Mouse (Mus musculus): ENCODE measurements around the gene Klhl32. TPM values are rescaled to one million over a fixed set of nuclear protein-coding genes. Genes with fewer than 3 reads are reported as not detected.

Klhl32 gene
- total and polyA plus RNA-seq, 3 experiments: 0.03 TPM; not detected in 2

DNA sequence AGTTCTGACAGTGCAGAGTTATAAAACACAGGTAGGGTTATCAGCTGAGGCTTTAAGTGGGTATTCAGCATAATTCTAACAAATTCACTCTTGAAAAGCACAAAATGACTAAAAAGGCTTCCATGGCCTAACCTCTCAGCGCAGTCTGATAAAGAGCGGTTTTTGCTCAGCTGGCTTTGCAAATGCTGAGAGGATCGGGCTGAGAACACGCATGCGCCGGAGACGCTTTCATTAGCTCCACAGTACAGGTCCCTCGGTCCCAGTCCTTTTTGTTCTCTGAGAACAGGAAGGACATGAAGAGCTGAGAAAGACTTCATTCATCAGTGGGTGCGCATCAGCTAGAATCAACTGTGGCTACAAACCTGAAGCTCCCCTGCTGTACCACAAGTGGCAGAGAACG is 180.9 kb downstream of the Klhl32 start:
- Histone ChIP-seq H3K4me3 (ENCODE audit: control insufficient read depth in 1 of 2, insufficient read depth in 1 of 2, low read depth in 2 of 2, low read length in 2 of 2) (no peak overlapping the region), H3K36me3 (ENCODE audit: control insufficient read depth in 1 of 2, insufficient read depth in 2 of 2, low read length in 2 of 2) (no peaks in the 10 kb centered on the region), H3K79me2 (ENCODE audit: control insufficient read depth, insufficient read depth, low read length, poor library complexity) (no peaks in the 10 kb centered on the region), H3K4me1 (ENCODE audit: control insufficient read depth in 1 of 2, insufficient read depth in 2 of 2, low read length in 2 of 2) (no peaks in the 10 kb centered on the region), H3K27me3 (ENCODE audit: control insufficient read depth in 1 of 2, insufficient read depth in 2 of 2, low read length in 2 of 2) (peaks cover 0 to 2% of the 10 kb centered on the region in 2 experiments; a peak in 2 of 4 replicates), H3K9ac (ENCODE audit: control insufficient read depth, low read depth, low read length, poor library complexity, severe bottlenecking) (no peak overlapping the region), H3K9me3 (replicated peaks; ENCODE audit: insufficient read depth, low read length) (no peaks in the 10 kb centered on the region), H3K27ac (ENCODE audit: control insufficient read depth, low read depth, low read length) (no peak overlapping the region)
- no peak for DNase-seq (ENCODE audit: low read depth, low spot score)
- no peak for TF ChIP-seq CHD2 (IDR thresholded peaks at IDR 0.05; ENCODE audit: low read length)
- TF ChIP-seq USF1 (IDR thresholded peaks at IDR 0.05; ENCODE audit: low read depth, low read length): no peak
- no peak for TF ChIP-seq JUND (IDR thresholded peaks at IDR 0.05; ENCODE audit: low read depth, low read length)
- no peak for TF ChIP-seq ZMIZ1 (IDR thresholded peaks at IDR 0.05; ENCODE audit: low read depth, low read length)
- no peak for TF ChIP-seq POLR2AphosphoS2 (IDR thresholded peaks at IDR 0.05; ENCODE audit: low read length)
- TF ChIP-seq SMC3 (IDR thresholded peaks at IDR 0.05; ENCODE audit: low read depth, low read length): no peak
- TF ChIP-seq ELF1 (IDR thresholded peaks at IDR 0.05; ENCODE audit: low read depth, low read length): no peak
- no peak for TF ChIP-seq MAZ (IDR thresholded peaks at IDR 0.05; ENCODE audit: low read depth, low read length)
- no peak for TF ChIP-seq RCOR1 (IDR thresholded peaks at IDR 0.05; ENCODE audit: low read depth, low read length)
- TF ChIP-seq MAFK (IDR thresholded peaks at IDR 0.05; ENCODE audit: borderline replicate concordance, low read depth, low read length): no peak
- TF ChIP-seq HCFC1 (IDR thresholded peaks at IDR 0.05; ENCODE audit: low read depth, low read length): no peak
- no peak for TF ChIP-seq TAL1 (IDR thresholded peaks at IDR 0.05; ENCODE audit: low read length)
- no peak for TF ChIP-seq GABPA (IDR thresholded peaks at IDR 0.05; ENCODE audit: low read depth, low read length)

DNA sequence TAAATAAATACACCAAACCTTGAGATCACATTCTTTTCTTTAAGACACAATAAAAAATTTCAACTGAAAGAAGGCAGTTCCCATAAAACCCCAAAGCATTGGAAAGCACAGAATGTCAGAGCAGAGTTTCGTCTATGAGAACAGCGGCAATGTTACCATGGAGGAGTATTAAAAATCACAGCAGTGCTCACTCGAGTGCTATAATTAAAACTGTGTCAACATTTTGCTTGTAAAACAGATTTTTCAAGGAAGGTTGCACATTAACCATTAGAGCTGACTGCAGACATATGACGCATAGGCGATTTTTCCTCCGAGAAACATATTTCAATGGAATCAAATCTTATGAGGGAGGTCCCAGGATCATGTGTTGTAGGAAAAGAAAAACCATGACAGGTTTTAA is 191.7 kb downstream of the Klhl32 start:
- no peaks in the 10 kb centered on the region for H3K9me3 ChIP-seq (replicated peaks; ENCODE audit: insufficient read depth, low read length)
- TF ChIP-seq CTCF (IDR thresholded peaks at IDR 0.05 in 2 of 3, conservative IDR thresholded peaks at IDR 0.05 in 1 of 3; ENCODE audit: control insufficient read depth in 1 of 3, insufficient read depth in 1 of 3, low read depth in 2 of 3, low read length in 3 of 3, poor library complexity in 1 of 3, severe bottlenecking in 1 of 3): no peak
- TF ChIP-seq GABPA (IDR thresholded peaks at IDR 0.05; ENCODE audit: low read depth, low read length): no peak
- no peak for TF ChIP-seq SIN3A (IDR thresholded peaks at IDR 0.05; ENCODE audit: low read length)
- no peak for TF ChIP-seq USF1 (IDR thresholded peaks at IDR 0.05; ENCODE audit: low read depth, low read length)
- no peak for TF ChIP-seq HCFC1 (IDR thresholded peaks at IDR 0.05; ENCODE audit: low read depth, low read length)
- no peak for TF ChIP-seq MXI1 (IDR thresholded peaks at IDR 0.05; ENCODE audit: low read depth, low read length)
- TF ChIP-seq ETS1 (IDR thresholded peaks at IDR 0.05; ENCODE audit: low read depth, low read length): no peak
- TF ChIP-seq ZC3H11A (IDR thresholded peaks at IDR 0.05; ENCODE audit: low read depth, low read length): no peak
- TF ChIP-seq RCOR1 (IDR thresholded peaks at IDR 0.05; ENCODE audit: low read depth, low read length): no peak
- TF ChIP-seq TAL1 (IDR thresholded peaks at IDR 0.05; ENCODE audit: low read length): no peak
- no peak for TF ChIP-seq MAX (IDR thresholded peaks at IDR 0.05; ENCODE audit: low read length)
- TF ChIP-seq UBTF (IDR thresholded peaks at IDR 0.05; ENCODE audit: borderline replicate concordance, insufficient read depth, low read depth, low read length): no peak
- no peaks in the 10 kb centered on the region for H3K4me1 ChIP-seq (ENCODE audit: control insufficient read depth in 1 of 2, insufficient read depth in 2 of 2, low read length in 2 of 2)
- H3K9ac ChIP-seq (ENCODE audit: control insufficient read depth, low read depth, low read length, poor library complexity, severe bottlenecking): no peak overlapping the region
- H3K27ac ChIP-seq (ENCODE audit: control insufficient read depth, low read depth, low read length): no peak overlapping the region
- H3K27me3 ChIP-seq (ENCODE audit: control insufficient read depth in 1 of 2, insufficient read depth in 2 of 2, low read length in 2 of 2): no peaks in the 10 kb centered on the region
- no peaks in the 10 kb centered on the region for H3K79me2 ChIP-seq (ENCODE audit: control insufficient read depth, insufficient read depth, low read length, poor library complexity)
- no peak for DNase-seq (ENCODE audit: low read depth, low spot score)
- no peaks in the 10 kb centered on the region for H3K36me3 ChIP-seq (ENCODE audit: control insufficient read depth in 1 of 2, insufficient read depth in 2 of 2, low read length in 2 of 2)
- no peak overlapping the region for H3K4me3 ChIP-seq (ENCODE audit: control insufficient read depth in 1 of 2, insufficient read depth in 1 of 2, low read depth in 2 of 2, low read length in 2 of 2)
